Mouse (Mus musculus): ENCODE measurements around the gene Sh3d21. TPM values are rescaled to one million over a fixed set of nuclear protein-coding genes. Genes with fewer than 3 reads are reported as not detected.

The Sh3d21 gene
- polyA plus RNA-seq, 2 experiments: 8.5 to 10.9 TPM

GRCm38 (mm10) chr4:126110374-126111152, 52.7 kb downstream of the Sh3d21 start:
- TF ChIP-seq POLR2A (IDR thresholded peaks at IDR 0.05; ENCODE audit: borderline replicate concordance, extremely low read depth, insufficient read depth, insufficient read length): no peak
- WGBS: 4% methylated on average over 12 of the region's 12 CpGs
- Histone ChIP-seq H3K36me3 (ENCODE audit: control insufficient read depth, insufficient read depth, low read length) (no peaks in the 10 kb centered on the region), H3K9ac (ENCODE audit: low read depth, low read length, severe bottlenecking) (peak overlapping the region; percentile 34), H3K4me3 (replicated peaks; ENCODE audit: low read length) (no peak overlapping the region), H3K4me1 (ENCODE audit: control insufficient read depth, insufficient read depth, low read length) (peaks cover 21% of the 10 kb centered on the region), H3K4me2 (replicated peaks; ENCODE audit: low read depth, low read length, severe bottlenecking) (peak overlapping the region; percentile 36), H3K9me3 (ENCODE audit: control insufficient read depth, low read length) (no peaks in the 10 kb centered on the region), H3K27me3 (ENCODE audit: control insufficient read depth, insufficient read depth, low read length) (no peaks in the 10 kb centered on the region), H3K27ac (replicated peaks; ENCODE audit: low read depth, low read length) (peak overlapping the region; percentile 53)
- ATAC-seq (ENCODE audit: low FRiP score, low read depth) (peak; percentile 58), DNase-seq (ENCODE audit: low spot score) (peak; percentile 58)

GRCm38 (mm10) chr4:126109613-126110373, 53.5 kb downstream of the Sh3d21 start:
- H3K9me3 ChIP-seq (ENCODE audit: control insufficient read depth, low read length): no peaks in the 10 kb centered on the region
- H3K27ac ChIP-seq (replicated peaks; ENCODE audit: low read depth, low read length): peak overlapping the region; percentile 53
- peak overlapping the region; percentile 36; the same call in 1 of the 2 replicates for H3K4me2 ChIP-seq (replicated peaks; ENCODE audit: low read depth, low read length, severe bottlenecking)
- ATAC-seq (ENCODE audit: low FRiP score, low read depth): no peak
- no peaks in the 10 kb centered on the region for H3K27me3 ChIP-seq (ENCODE audit: control insufficient read depth, insufficient read depth, low read length)
- H3K9ac ChIP-seq (ENCODE audit: low read depth, low read length, severe bottlenecking): no peak overlapping the region
- H3K4me1 ChIP-seq (ENCODE audit: control insufficient read depth, insufficient read depth, low read length): peaks cover 27% of the 10 kb centered on the region
- no peak for DNase-seq (ENCODE audit: low spot score)
- H3K36me3 ChIP-seq (ENCODE audit: control insufficient read depth, insufficient read depth, low read length): no peaks in the 10 kb centered on the region
- no peak overlapping the region for H3K4me3 ChIP-seq (replicated peaks; ENCODE audit: low read length)
- no peak for TF ChIP-seq POLR2A (IDR thresholded peaks at IDR 0.05; ENCODE audit: borderline replicate concordance, extremely low read depth, insufficient read depth, insufficient read length)
- WGBS: 71% methylated on average over 10 of the region's 10 CpGs

- 46% methylated on average over 8 of the region's 8 CpGs for WGBS
- TF ChIP-seq POLR2A (IDR thresholded peaks at IDR 0.05; ENCODE audit: borderline replicate concordance, extremely low read depth, insufficient read depth, insufficient read length): no peak
- Histone ChIP-seq H3K9ac (ENCODE audit: low read depth, low read length, severe bottlenecking) (no peak overlapping the region), H3K4me2 (replicated peaks; ENCODE audit: low read depth, low read length, severe bottlenecking) (no peak overlapping the region), H3K36me3 (ENCODE audit: control insufficient read depth, insufficient read depth, low read length) (no peaks in the 10 kb centered on the region), H3K27ac (replicated peaks; ENCODE audit: low read depth, low read length) (no peak overlapping the region), H3K4me3 (replicated peaks; ENCODE audit: low read length) (no peak overlapping the region), H3K4me1 (ENCODE audit: control insufficient read depth, insufficient read depth, low read length) (peaks cover 32% of the 10 kb centered on the region), H3K9me3 (ENCODE audit: control insufficient read depth, low read length) (no peaks in the 10 kb centered on the region), H3K27me3 (ENCODE audit: control insufficient read depth, insufficient read depth, low read length) (no peaks in the 10 kb centered on the region)
- DNase-seq (ENCODE audit: low spot score) (no peak), ATAC-seq (ENCODE audit: low FRiP score, low read depth) (no peak)
Observed at GRCm38 (mm10) chr4:126108061-126108740, 55.1 kb downstream of the Sh3d21 start.

- Histone ChIP-seq H3K9ac (ENCODE audit: low read depth, low read length, severe bottlenecking) (no peak overlapping the region), H3K4me1 (ENCODE audit: control insufficient read depth, insufficient read depth, low read length) (peaks cover 29% of the 10 kb centered on the region), H3K36me3 (ENCODE audit: control insufficient read depth, insufficient read depth, low read length) (no peaks in the 10 kb centered on the region), H3K4me3 (replicated peaks; ENCODE audit: low read length) (0 out of 2 replicates have a peak overlapping the region, but pooled peaks have one; percentile 95), H3K9me3 (ENCODE audit: control insufficient read depth, low read length) (no peaks in the 10 kb centered on the region), H3K27ac (replicated peaks; ENCODE audit: low read depth, low read length) (no peak overlapping the region), H3K27me3 (ENCODE audit: control insufficient read depth, insufficient read depth, low read length) (no peaks in the 10 kb centered on the region), H3K4me2 (replicated peaks; ENCODE audit: low read depth, low read length, severe bottlenecking) (peak overlapping the region; percentile 85; the same call in 1 of the 2 replicates)
- no peak for TF ChIP-seq POLR2A (IDR thresholded peaks at IDR 0.05; ENCODE audit: borderline replicate concordance, extremely low read depth, insufficient read depth, insufficient read length)
- ATAC-seq (ENCODE audit: low FRiP score, low read depth) (no peak), DNase-seq (ENCODE audit: low spot score) (no peak)
- WGBS: 59% methylated on average over 7 of the region's 7 CpGs
Observed at GRCm38 (mm10) chr4:126105131-126105783, 58.0 kb downstream of the Sh3d21 start.
